Mouse (Mus musculus) ES-Bruce4 (cell line): ENCODE results near the gene Mthfd2l.

Experiments used
- CTCF ChIP-seq: IDR thresholded peaks from one replicate; pipeline ENCODE4 v1.8.1; 2011; ENCODE audit warnings: low read depth, low read length
- EP300 ChIP-seq: IDR thresholded peaks from 2 replicates; pipeline ENCODE4 v1.6.1; 2011; ENCODE audit warnings: low read depth, low read length; ENCODE audit not compliant: insufficient read depth
- POLR2A ChIP-seq: IDR thresholded peaks from one replicate; pipeline ENCODE4 v1.8.1; 2011; ENCODE audit warnings: low read length; ENCODE audit not compliant: insufficient read depth

DNA sequence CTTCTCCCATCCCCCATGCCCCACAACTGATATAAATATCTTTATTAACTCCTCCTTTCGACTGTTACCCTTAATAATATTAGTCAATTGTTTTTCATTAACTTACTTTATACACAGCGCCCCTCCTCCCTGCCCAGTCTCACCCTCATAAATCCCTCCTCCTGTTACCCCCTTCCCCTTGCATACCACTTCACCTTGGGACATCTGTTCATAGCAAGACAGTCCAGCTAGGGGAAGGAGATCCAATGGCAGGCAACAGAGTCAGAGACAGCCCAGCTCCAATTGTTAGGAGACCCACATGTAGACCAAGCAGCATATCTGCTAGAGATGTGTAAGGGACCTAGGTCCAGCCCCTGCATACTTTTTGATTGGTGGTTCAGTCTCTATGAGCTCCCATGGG, 108.0 kb downstream of the Mthfd2l start:
- TF ChIP-seq POLR2A: no peak
- no peak for TF ChIP-seq CTCF
- no peak for TF ChIP-seq EP300
